Mouse (Mus musculus) liver, postnatal 0 days (tissue): ENCODE data around the gene Tmem106b.

ENCODE experiments used
- CTCF ChIP-seq: sonication (generic); IDR thresholded peaks from 2 replicates; pipeline ENCODE4 v1.5.1; 2016; ENCODE audit warnings: antibody characterized with exemption, low read depth
- EP300 ChIP-seq: IDR thresholded peaks from 2 replicates; pipeline ENCODE4 v1.6.1; 2016; ENCODE audit warnings: antibody characterized with exemption, low read depth, mild to moderate bottlenecking

DNA sequence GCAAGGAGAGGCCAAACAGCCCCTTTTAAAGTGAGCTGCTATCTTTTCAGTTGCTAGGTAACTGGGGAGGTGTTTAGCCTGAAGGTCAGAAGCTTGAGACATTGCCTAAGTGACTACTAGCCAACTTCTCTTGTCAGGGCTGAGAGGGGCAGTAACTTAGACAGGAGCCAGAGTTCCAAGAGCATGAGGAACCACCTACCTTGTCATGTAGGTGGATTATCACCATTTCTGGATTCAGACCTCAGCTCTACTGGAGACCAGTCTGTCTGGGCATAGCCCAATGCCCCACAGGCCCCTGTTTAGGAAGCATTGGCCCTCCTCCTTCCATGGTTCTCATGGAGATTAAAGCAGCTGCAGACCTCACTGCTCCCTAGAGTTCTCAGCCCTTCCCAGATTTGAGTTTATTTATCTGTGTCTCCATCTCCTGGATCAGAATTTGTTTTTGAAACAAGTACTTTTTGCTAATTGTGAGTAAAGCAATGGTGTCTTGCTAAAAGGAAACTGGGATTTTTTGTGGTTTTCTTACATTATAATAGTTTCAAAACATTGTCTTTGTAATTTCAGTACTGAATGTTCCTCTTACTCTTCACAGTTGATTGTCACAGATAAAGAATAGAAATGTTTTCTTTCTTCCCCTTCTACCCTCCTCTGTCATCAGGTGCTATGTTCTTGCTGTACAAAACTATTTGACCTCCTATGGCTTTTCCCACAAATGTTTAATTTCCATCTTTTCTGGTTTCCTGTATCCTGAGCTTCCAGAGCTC is 8.1 kb upstream of the Tmem106b start:
- TF ChIP-seq EP300 (no peak), CTCF (no peak)
